ENCODE assay signal across 8 mouse cellular contexts in the genomic region with DNA sequence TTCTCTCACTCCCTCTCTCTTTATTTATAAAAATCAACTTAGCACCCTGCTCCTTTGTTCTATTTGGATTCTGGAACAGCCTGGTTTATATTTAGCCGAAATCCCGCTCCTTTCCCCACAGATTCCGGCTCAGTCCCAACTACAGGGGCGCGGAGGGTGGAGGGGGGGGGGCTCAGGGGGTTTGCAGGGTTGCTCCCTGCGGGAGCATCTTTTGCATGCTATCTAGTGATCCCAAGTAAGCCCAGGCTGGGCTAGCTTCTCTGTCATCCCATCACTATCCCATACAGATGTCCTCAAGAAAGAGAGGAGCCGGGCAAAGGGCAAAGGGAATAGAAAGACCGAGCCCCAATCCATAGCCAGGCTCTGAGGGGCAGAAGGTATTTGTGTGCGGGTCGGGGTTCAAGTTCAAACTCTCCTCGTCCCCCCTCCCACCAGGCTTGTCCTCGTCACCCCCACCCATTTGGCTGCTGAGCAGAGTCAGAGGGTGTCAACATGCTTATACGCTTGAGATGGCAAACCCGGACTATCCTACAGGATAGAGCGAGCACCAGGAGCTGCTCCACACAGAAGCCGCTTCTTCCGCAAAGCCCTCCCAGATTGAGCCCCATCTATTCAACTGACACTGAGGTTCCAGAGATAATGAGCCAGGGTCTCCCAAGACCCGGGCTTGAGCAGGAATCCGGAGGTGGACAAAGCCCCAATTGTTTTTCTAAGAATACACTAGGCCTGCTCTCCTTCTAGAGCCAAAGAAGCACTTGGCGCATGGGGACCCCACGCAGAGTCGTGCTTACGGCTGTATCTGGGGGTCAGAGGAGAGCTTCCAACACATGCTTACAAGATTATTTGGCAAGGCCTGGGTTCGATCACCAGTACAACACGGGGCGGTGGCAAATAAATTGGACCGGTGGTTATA. TPM values are rescaled to one million over a fixed set of nuclear protein-coding genes. Genes with fewer than 3 reads are reported as not detected.
A peak's percentile ranks its signal among the peaks of the same experiment; 100 is the strongest.
DNase-seq lines count a peak whose midpoint lies in the region; ATAC-seq and TF ChIP-seq lines count a peak whose summit lies in the region.

No protein-coding gene starts in this region.

- no peak overlapping the region for H3ac ChIP-seq in myocyte (ENCODE audit: control insufficient read depth, insufficient read length)

- 30% methylated on average over 27 of the region's 27 CpGs for WGBS in kidney, embryonic 15.5 days
- 24% methylated on average over 27 of the region's 27 CpGs for WGBS in embryonic facial prominence, embryonic 15.5 days
- WGBS in hindbrain, embryonic 15.5 days: 14% methylated on average over 27 of the region's 27 CpGs

- no peak overlapping the region for H3K27ac ChIP-seq in kidney, embryonic 15.5 days
- no peak overlapping the region for H3K27ac ChIP-seq in embryonic facial prominence, embryonic 15.5 days (replicated peaks)
- H3K27ac ChIP-seq in hindbrain, embryonic 15.5 days (replicated peaks): peak overlapping the region; percentile 82

- no peaks in the 10 kb centered on the region for H3K36me3 ChIP-seq in kidney, embryonic 15.5 days
- H3K36me3 ChIP-seq in embryonic facial prominence, embryonic 15.5 days: no peaks in the 10 kb centered on the region
- no peaks in the 10 kb centered on the region for H3K36me3 ChIP-seq in hindbrain, embryonic 15.5 days
- no peaks in the 10 kb centered on the region for H3K36me3 ChIP-seq in myocyte (ENCODE audit: control insufficient read depth, insufficient read depth)

- H3K4me1 ChIP-seq in kidney, embryonic 15.5 days: peaks cover 13% of the 10 kb centered on the region
- H3K4me1 ChIP-seq in embryonic facial prominence, embryonic 15.5 days: peaks cover 10% of the 10 kb centered on the region
- H3K4me1 ChIP-seq in hindbrain, embryonic 15.5 days (replicated peaks): peaks cover 8% of the 10 kb centered on the region

- H3K9me3 ChIP-seq in kidney, embryonic 15.5 days (replicated peaks): no peaks in the 10 kb centered on the region
- no peaks in the 10 kb centered on the region for H3K9me3 ChIP-seq in embryonic facial prominence, embryonic 15.5 days (replicated peaks)
- no peaks in the 10 kb centered on the region for H3K9me3 ChIP-seq in hindbrain, embryonic 15.5 days

- DNase-seq in kidney, postnatal 10 days: no peak
- no peak for DNase-seq in testis, postnatal 14 days (ENCODE audit: low spot score)
- no peak for DNase-seq in MN1 (ENCODE audit: low spot score)

- H3K4me3 ChIP-seq in kidney, embryonic 15.5 days (replicated peaks): peak overlapping the region; percentile 42
- H3K4me3 ChIP-seq in embryonic facial prominence, embryonic 15.5 days (replicated peaks): peak overlapping the region; percentile 43
- peak overlapping the region; percentile 50 for H3K4me3 ChIP-seq in hindbrain, embryonic 15.5 days
- no peak overlapping the region for H3K4me3 ChIP-seq in myocyte

- no peak for ATAC-seq in kidney, embryonic 15.5 days (replicated peaks; ENCODE audit: low FRiP score)
- ATAC-seq in embryonic facial prominence, embryonic 15.5 days (ENCODE audit: insufficient number of reproducible peaks, low FRiP score, low TSS enrichment, low read depth): no peak
- peak; percentile 62 for ATAC-seq in hindbrain, embryonic 15.5 days (ENCODE audit: low FRiP score, low read depth)
- ATAC-seq in inflammation-experienced regulatory T-cells, adult 6 months: no peak

- no peak for TF ChIP-seq POLR2A in myocyte (IDR thresholded peaks at IDR 0.05; ENCODE audit: insufficient read length, low read depth)

- no peaks in the 10 kb centered on the region for H3K79me2 ChIP-seq in myocyte (ENCODE audit: control insufficient read depth, insufficient read depth)

- H3K27me3 ChIP-seq in kidney, embryonic 15.5 days: 0 out of 2 replicates have a peak, but pooled peaks cover 15% of the 10 kb centered on the region
- peaks cover 17% of the 10 kb centered on the region for H3K27me3 ChIP-seq in embryonic facial prominence, embryonic 15.5 days
- H3K27me3 ChIP-seq in hindbrain, embryonic 15.5 days: no peaks in the 10 kb centered on the region
- no peaks in the 10 kb centered on the region for H3K27me3 ChIP-seq in myocyte (ENCODE audit: control insufficient read depth, insufficient read depth, insufficient read length)

- no peak overlapping the region for H3K9ac ChIP-seq in kidney, embryonic 15.5 days
- H3K9ac ChIP-seq in embryonic facial prominence, embryonic 15.5 days: peak overlapping the region; percentile 21; the same call in 1 of the 2 replicates
- H3K9ac ChIP-seq in hindbrain, embryonic 15.5 days: peak overlapping the region; percentile 66

- peak overlapping the region; percentile 70 for H3K4me2 ChIP-seq in kidney, embryonic 15.5 days
- peak overlapping the region; percentile 75 for H3K4me2 ChIP-seq in embryonic facial prominence, embryonic 15.5 days (replicated peaks)
- peak overlapping the region; percentile 74 for H3K4me2 ChIP-seq in hindbrain, embryonic 15.5 days
- peak overlapping the region; percentile 46 for H3K4me2 ChIP-seq in myocyte (ENCODE audit: low read depth)

TF ChIP-seq in myocyte, 11 proteins besides CTCF, POLR2A, EP300 and RAD21:
- TF ChIP-seq CEBPB (IDR thresholded peaks at IDR 0.05; ENCODE audit: insufficient read depth, poor library complexity, severe bottlenecking): no peak
- no peak for TF ChIP-seq USF1 (IDR thresholded peaks at IDR 0.05; ENCODE audit: low read depth)
- TF ChIP-seq TCF3 (IDR thresholded peaks at IDR 0.05; ENCODE audit: insufficient read length, low read depth): no peak
- TF ChIP-seq SRF (IDR thresholded peaks at IDR 0.05; ENCODE audit: control insufficient read depth, insufficient read length, low read depth): no peak
- no peak for TF ChIP-seq REST (IDR thresholded peaks at IDR 0.05; ENCODE audit: insufficient read depth, insufficient read length)
- no peak for TF ChIP-seq MYOD1 (IDR thresholded peaks at IDR 0.05; ENCODE audit: control insufficient read depth in 1 of 3, insufficient read length in 2 of 3, low read depth in 2 of 3)
- TF ChIP-seq MAX (IDR thresholded peaks at IDR 0.05; ENCODE audit: low read depth): no peak
- TF ChIP-seq MYOG (IDR thresholded peaks at IDR 0.05; ENCODE audit: control insufficient read depth in 1 of 3, insufficient read depth in 1 of 3, insufficient read length in 2 of 3, low read depth in 2 of 3): no peak
- no peak for TF ChIP-seq TCF12 (IDR thresholded peaks at IDR 0.05; ENCODE audit: insufficient read depth, poor library complexity, severe bottlenecking)
- no peak for TF ChIP-seq POLR2AphosphoS2 (IDR thresholded peaks at IDR 0.05; ENCODE audit: insufficient read length, low read depth)
- TF ChIP-seq E2F4 (IDR thresholded peaks at IDR 0.05; ENCODE audit: insufficient read depth): no peak

RNA-seq across cellular contexts. Expression of gene Pop5, which starts 20.1 kb away (rescaled TPM):
- polyA plus RNA-seq in kidney, embryonic 15.5 days (2015; fragmentation: Nextera tagmentation; extraction: Ambion mirVana): 114 and 123 TPM in 2 replicates
- polyA plus RNA-seq in embryonic facial prominence, embryonic 15.5 days (2015; fragmentation: Nextera tagmentation; extraction: Ambion mirVana): 90.1 and 92.0 TPM in 2 replicates
- 102 TPM in 2 replicates for polyA plus RNA-seq in hindbrain, embryonic 15.5 days (2015; fragmentation: Nextera tagmentation; extraction: Ambion mirVana)
- polyA plus RNA-seq in myocyte (2012; fragmentation: generic; extraction: Trizol): 82.3 TPM
- 100 to 1,000 TPM; 116 to 141 (median 122) TPM for polyA plus RNA-seq in inflammation-experienced regulatory T-cells, adult 6 months (2017; shearing (Covaris generic))

RNA-seq across cellular contexts. Expression of gene Cabp1, which starts 21.3 kb away (rescaled TPM):
- 1.7 TPM in 2 replicates for polyA plus RNA-seq in kidney, embryonic 15.5 days (2015; fragmentation: Nextera tagmentation; extraction: Ambion mirVana)
- polyA plus RNA-seq in embryonic facial prominence, embryonic 15.5 days (2015; fragmentation: Nextera tagmentation; extraction: Ambion mirVana): 2.6 and 3.0 TPM in 2 replicates
- polyA plus RNA-seq in hindbrain, embryonic 15.5 days (2015; fragmentation: Nextera tagmentation; extraction: Ambion mirVana): 11.2 and 14.2 TPM in 2 replicates
- 3.1 TPM for polyA plus RNA-seq in myocyte (2012; fragmentation: generic; extraction: Trizol)
- polyA plus RNA-seq in inflammation-experienced regulatory T-cells, adult 6 months (2017; shearing (Covaris generic)): not detected

RNA-seq across cellular contexts. Expression of gene Rnf10, which starts 57.2 kb away (rescaled TPM):
- polyA plus RNA-seq in kidney, embryonic 15.5 days (2015; fragmentation: Nextera tagmentation; extraction: Ambion mirVana): 134 and 142 TPM in 2 replicates
- polyA plus RNA-seq in embryonic facial prominence, embryonic 15.5 days (2015; fragmentation: Nextera tagmentation; extraction: Ambion mirVana): 158 and 170 TPM in 2 replicates
- 187 and 218 TPM in 2 replicates for polyA plus RNA-seq in hindbrain, embryonic 15.5 days (2015; fragmentation: Nextera tagmentation; extraction: Ambion mirVana)
- polyA plus RNA-seq in myocyte (2012; fragmentation: generic; extraction: Trizol): 220 TPM
- 10 to 100 TPM; 29.8 to 37.7 (median 35.6) TPM for polyA plus RNA-seq in inflammation-experienced regulatory T-cells, adult 6 months (2017; shearing (Covaris generic))

RNA-seq across cellular contexts. Expression of gene Mlec, which starts 57.5 kb away (rescaled TPM):
- polyA plus RNA-seq in kidney, embryonic 15.5 days (2015; fragmentation: Nextera tagmentation; extraction: Ambion mirVana): 84.7 and 97.3 TPM in 2 replicates
- polyA plus RNA-seq in embryonic facial prominence, embryonic 15.5 days (2015; fragmentation: Nextera tagmentation; extraction: Ambion mirVana): 95.1 and 98.4 TPM in 2 replicates
- 30.6 and 33.6 TPM in 2 replicates for polyA plus RNA-seq in hindbrain, embryonic 15.5 days (2015; fragmentation: Nextera tagmentation; extraction: Ambion mirVana)
- 112 TPM for polyA plus RNA-seq in myocyte (2012; fragmentation: generic; extraction: Trizol)
- 10 to 100 TPM; 25.5 to 32.7 (median 30.3) TPM for polyA plus RNA-seq in inflammation-experienced regulatory T-cells, adult 6 months (2017; shearing (Covaris generic))
